Mouse (Mus musculus) thymus, postnatal 25 days (tissue): ENCODE measurements at regions not wholly inside any gene's neighbourhood (a gene's known extent, or its start where the extent isn't known, plus 50 kb on each side); places are given as distances from the start of the nearest gene placed in this dataset.

Source experiments
- DNase-seq: peaks from one replicate; pipeline ENCODE4 v3.0.0; 2022

GRCm38 (mm10) chr15:24275100-24275499, 1138.5 kb downstream of the Basp1 start:
- no peak for DNase-seq

DNA sequence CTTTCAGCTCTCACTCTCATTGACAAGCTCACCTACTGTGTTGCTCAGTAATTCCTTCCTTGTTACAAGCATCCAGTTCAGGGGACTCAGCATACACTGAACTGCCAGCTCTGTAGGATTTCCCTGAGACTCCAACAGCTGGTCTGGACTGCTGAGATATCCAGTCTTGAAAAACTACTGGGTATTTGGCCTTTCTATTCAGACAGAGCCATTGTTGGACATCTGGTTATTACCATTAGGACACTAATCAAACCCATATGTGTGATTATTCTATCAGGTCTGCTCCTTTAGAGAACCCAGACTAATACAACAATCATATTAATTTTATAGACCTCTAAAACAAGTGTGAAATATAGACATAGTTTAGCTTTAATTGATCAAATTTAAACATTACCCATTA, 1146.2 kb downstream of the Basp1 start:
- DNase-seq, result no peak
